Mouse (Mus musculus): ENCODE results near the gene Sbds. TPM values are rescaled to one million over a fixed set of nuclear protein-coding genes. Genes with fewer than 3 reads are reported as not detected.

Sbds gene
- polyA plus RNA-seq (2015; fragmentation: Nextera tagmentation; extraction: Ambion mirVana), result 45.6 and 50.8 TPM in 2 replicates

DNA sequence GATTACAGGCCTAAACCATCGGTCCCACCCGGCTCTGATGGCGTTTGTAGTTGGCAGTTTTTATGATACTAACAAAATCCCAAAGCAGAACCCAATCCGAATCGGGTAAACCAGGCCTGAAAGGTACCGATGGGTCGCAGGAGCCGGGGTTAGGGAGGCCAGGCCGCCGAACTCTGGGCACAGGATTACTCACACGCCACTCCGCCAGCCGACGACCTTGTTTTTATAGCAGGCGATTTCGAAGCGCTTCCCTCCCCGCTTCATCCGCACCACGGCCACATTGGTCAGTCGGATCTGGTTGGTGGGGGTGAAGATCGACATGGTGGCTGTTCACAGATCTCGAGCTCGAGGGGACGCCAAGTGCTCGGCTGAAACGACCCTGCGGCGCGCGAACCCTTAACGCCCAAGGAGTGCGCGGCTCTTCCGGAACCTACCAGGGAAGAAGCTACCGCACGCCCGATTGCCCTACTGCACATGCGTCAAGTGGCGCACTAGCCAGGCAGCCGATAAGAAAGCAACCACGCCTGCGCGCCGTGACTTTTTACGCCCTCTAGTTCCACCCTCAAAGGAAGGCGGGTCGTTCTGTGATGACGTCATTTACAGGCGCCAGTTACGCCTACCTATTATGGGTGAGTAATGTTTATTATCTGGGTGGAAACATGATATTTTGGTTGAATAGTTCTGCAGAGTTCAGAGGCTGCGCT, at the start of gene Sbds, which contains the start of gene Tyw1:
Gene Sbds (minus strand): TSS at position 514 of the 704 bp plus-strand sequence.
Gene Tyw1 (plus strand): TSS at position 603 of the 704 bp plus-strand sequence.
- WGBS (ENCODE audit: insufficient replicate concordance), result under 1% methylated on average over 52 of the region's 52 CpGs
- H3K27ac ChIP-seq (ENCODE audit: low read length), result peak within 1 kb of the TSS; percentile 95
- H3K36me3 ChIP-seq (ENCODE audit: control insufficient read depth, insufficient read depth), result peaks cover 25% of the 10 kb centered on the region
- H3K4me3 ChIP-seq (ENCODE audit: low read depth, low read length), result peak within 1 kb of the TSS; percentile 88
- peak within 1 kb of the TSS; percentile 86 for H3K9ac ChIP-seq (ENCODE audit: low read depth, low read length)
- peak within 1 kb of the TSS; percentile 98 for H3K4me2 ChIP-seq (ENCODE audit: low read depth, low read length)
- peaks cover 23% of the 10 kb centered on the region for H3K4me1 ChIP-seq (ENCODE audit: control insufficient read depth, low read depth, low read length)
- H3K27me3 ChIP-seq (ENCODE audit: control insufficient read depth, insufficient read depth, low read depth, low read length), result no peaks in the 10 kb centered on the region
- H3K9me3 ChIP-seq (replicated peaks; ENCODE audit: control insufficient read depth, low read length), result no peaks in the 10 kb centered on the region
- peak; percentile 87 for ATAC-seq (ENCODE audit: low read depth)

DNA sequence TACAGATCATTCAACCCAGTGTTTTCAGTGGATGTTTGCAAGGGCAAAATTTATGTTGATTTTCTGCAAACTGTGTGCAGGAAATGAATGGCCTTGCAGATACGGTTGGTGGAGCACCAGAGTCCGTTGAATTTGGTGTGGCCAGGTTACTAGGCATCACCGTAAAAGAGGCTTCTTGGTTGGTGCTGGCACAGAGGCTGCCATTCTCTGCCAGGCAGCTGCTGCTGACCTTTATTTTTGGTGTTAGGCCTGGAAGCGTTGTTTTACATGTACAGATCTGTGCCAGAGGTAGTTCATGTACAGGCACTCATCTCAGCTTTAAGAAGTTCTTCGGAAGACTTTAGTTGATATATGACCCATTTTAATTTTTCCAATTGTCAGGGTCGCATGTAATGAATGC, 48.3 kb upstream of the Sbds start:
- Histone ChIP-seq H3K36me3 (ENCODE audit: control insufficient read depth, insufficient read depth) (peaks cover 4% of the 10 kb centered on the region), H3K27ac (ENCODE audit: low read length) (no peak overlapping the region), H3K27me3 (ENCODE audit: control insufficient read depth, insufficient read depth, low read depth, low read length) (no peaks in the 10 kb centered on the region), H3K9me3 (replicated peaks; ENCODE audit: control insufficient read depth, low read length) (no peaks in the 10 kb centered on the region), H3K4me3 (ENCODE audit: low read depth, low read length) (no peak overlapping the region), H3K4me2 (ENCODE audit: low read depth, low read length) (no peak overlapping the region), H3K4me1 (ENCODE audit: control insufficient read depth, low read depth, low read length) (no peaks in the 10 kb centered on the region), H3K9ac (ENCODE audit: low read depth, low read length) (no peak overlapping the region)
- WGBS (ENCODE audit: insufficient replicate concordance), result 80% methylated on average over 6 of the region's 6 CpGs
- ATAC-seq (ENCODE audit: low read depth), result no peak

DNA sequence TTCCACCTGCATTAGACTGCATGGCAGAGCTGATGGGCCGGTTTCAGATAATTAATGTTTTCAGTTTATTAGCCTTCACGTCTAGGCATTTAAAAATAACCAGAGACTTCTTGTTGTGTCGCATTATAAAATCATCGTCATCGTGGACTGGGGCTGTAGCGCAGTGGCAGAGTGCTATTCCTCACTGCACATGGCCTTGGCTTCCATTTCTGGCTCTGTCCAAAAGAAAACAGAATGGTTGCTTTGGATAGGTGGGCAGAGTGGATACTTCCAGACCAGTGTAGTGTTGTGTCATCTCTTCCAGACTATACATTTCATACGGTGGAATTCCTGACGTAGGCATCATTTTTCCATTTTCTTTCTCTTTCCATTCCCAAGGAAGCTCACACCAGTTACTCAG, 44.2 kb upstream of the Sbds start:
- Histone ChIP-seq H3K27ac (ENCODE audit: low read length) (no peak overlapping the region), H3K9me3 (replicated peaks; ENCODE audit: control insufficient read depth, low read length) (no peaks in the 10 kb centered on the region), H3K36me3 (ENCODE audit: control insufficient read depth, insufficient read depth) (peaks cover 3% of the 10 kb centered on the region), H3K4me1 (ENCODE audit: control insufficient read depth, low read depth, low read length) (no peaks in the 10 kb centered on the region), H3K27me3 (ENCODE audit: control insufficient read depth, insufficient read depth, low read depth, low read length) (no peaks in the 10 kb centered on the region), H3K9ac (ENCODE audit: low read depth, low read length) (no peak overlapping the region), H3K4me2 (ENCODE audit: low read depth, low read length) (no peak overlapping the region), H3K4me3 (ENCODE audit: low read depth, low read length) (no peak overlapping the region)
- ATAC-seq (ENCODE audit: low read depth), result no peak
- WGBS (ENCODE audit: insufficient replicate concordance), result 90% methylated on average over 8 of the region's 8 CpGs

DNA sequence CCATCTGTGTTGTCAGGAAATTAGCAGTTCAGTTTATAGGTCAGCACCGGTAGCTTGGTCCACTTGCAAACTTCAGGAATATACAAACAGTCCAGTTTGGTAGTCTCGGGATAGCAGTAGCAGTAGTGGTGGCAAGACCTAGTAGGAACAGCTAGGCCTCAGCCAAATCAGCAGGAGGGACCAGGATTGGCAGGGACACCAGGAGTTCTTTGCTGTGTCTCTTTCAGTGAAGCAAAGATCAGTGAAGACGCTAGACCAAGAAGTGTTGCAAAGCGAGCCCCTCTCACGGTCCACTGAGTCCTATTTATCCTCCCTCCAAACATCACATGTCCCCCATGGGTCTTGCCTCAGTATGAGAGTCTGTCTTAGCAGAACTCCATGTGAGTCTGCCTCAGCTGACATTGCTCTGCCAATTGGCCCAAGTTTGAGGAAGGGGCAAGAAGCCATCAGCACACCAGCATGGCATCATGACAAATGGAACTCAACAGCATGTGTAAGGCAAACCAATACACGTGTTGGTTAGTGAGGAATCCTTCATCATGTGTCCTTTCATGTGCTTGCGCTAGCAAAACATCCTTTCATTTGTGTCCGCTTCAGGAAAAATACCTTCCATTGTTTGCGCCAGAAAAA, 43.6 kb upstream of the Sbds start:
- H3K36me3 ChIP-seq (ENCODE audit: control insufficient read depth, insufficient read depth), result peaks cover 2% of the 10 kb centered on the region

DNA sequence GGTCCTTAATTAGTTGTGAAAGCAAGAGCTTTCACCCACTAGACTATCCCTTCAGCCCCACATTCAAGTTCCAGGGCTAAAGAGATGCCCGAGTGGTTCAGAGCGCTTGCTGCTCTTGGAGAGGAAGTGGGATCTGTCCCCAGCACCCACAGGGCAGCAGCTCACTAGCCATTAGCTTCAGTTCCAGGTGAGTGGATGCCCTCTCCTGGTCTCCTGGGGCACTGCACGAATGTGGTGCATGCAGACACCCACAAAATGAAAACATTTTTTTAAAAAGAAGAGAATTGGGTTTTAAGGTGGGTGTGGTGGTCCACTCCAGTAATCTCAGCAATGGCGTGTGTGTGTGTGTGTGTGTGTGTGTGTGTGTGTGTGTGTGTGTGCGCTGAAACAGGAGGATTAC, 40.7 kb upstream of the Sbds start:
- H3K4me3 ChIP-seq (ENCODE audit: low read depth, low read length), result no peak overlapping the region
- H3K27me3 ChIP-seq (ENCODE audit: control insufficient read depth, insufficient read depth, low read depth, low read length), result no peaks in the 10 kb centered on the region
- peaks cover 5% of the 10 kb centered on the region for H3K36me3 ChIP-seq (ENCODE audit: control insufficient read depth, insufficient read depth)
- H3K9ac ChIP-seq (ENCODE audit: low read depth, low read length), result no peak overlapping the region
- no peaks in the 10 kb centered on the region for H3K4me1 ChIP-seq (ENCODE audit: control insufficient read depth, low read depth, low read length)
- WGBS (ENCODE audit: insufficient replicate concordance), result 67% methylated on average over 5 of the region's 5 CpGs
- H3K4me2 ChIP-seq (ENCODE audit: low read depth, low read length), result no peak overlapping the region
- ATAC-seq (ENCODE audit: low read depth), result no peak
- no peak overlapping the region for H3K27ac ChIP-seq (ENCODE audit: low read length)
- H3K9me3 ChIP-seq (replicated peaks; ENCODE audit: control insufficient read depth, low read length), result no peaks in the 10 kb centered on the region

More for the DNA sequence above, 43.6 kb upstream of the Sbds start:
- Histone ChIP-seq H3K9ac (ENCODE audit: low read depth, low read length) (no peak overlapping the region), H3K4me3 (ENCODE audit: low read depth, low read length) (no peak overlapping the region), H3K4me1 (ENCODE audit: control insufficient read depth, low read depth, low read length) (no peaks in the 10 kb centered on the region), H3K9me3 (replicated peaks; ENCODE audit: control insufficient read depth, low read length) (no peaks in the 10 kb centered on the region), H3K4me2 (ENCODE audit: low read depth, low read length) (no peak overlapping the region), H3K27me3 (ENCODE audit: control insufficient read depth, insufficient read depth, low read depth, low read length) (no peaks in the 10 kb centered on the region), H3K27ac (ENCODE audit: low read length) (no peak overlapping the region)
- no peak for ATAC-seq (ENCODE audit: low read depth)
- 80% methylated on average over 9 of the region's 9 CpGs for WGBS (ENCODE audit: insufficient replicate concordance)

DNA sequence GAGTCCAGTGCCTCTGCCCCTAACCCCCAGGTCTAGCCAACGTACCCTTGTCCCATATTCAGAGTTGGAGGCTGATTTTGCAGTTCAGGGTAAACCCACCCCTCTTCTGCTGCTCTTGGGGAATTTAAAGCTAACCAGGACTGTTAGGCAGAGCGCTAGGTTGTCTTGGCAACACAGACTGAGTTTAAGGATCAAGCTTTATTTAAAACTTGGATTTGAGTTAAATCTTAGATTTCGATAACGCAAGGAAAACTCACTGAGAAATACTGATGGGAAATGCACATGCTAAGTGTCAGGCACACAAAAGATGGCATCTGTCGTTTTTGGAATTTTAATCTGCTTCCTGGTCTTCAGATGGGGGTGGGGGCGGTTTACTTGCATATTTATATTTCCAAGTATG, 39.3 kb upstream of the Sbds start:
- Histone ChIP-seq H3K4me1 (ENCODE audit: control insufficient read depth, low read depth, low read length) (no peaks in the 10 kb centered on the region), H3K27me3 (ENCODE audit: control insufficient read depth, insufficient read depth, low read depth, low read length) (no peaks in the 10 kb centered on the region), H3K4me2 (ENCODE audit: low read depth, low read length) (no peak overlapping the region), H3K9me3 (replicated peaks; ENCODE audit: control insufficient read depth, low read length) (no peaks in the 10 kb centered on the region), H3K4me3 (ENCODE audit: low read depth, low read length) (no peak overlapping the region), H3K9ac (ENCODE audit: low read depth, low read length) (no peak overlapping the region), H3K36me3 (ENCODE audit: control insufficient read depth, insufficient read depth) (peaks cover 9% of the 10 kb centered on the region; the same call in 1 of the 2 replicates), H3K27ac (ENCODE audit: low read length) (no peak overlapping the region)
- ATAC-seq (ENCODE audit: low read depth), result no peak
- WGBS (ENCODE audit: insufficient replicate concordance), result 77% methylated on average over 6 of the region's 6 CpGs

DNA sequence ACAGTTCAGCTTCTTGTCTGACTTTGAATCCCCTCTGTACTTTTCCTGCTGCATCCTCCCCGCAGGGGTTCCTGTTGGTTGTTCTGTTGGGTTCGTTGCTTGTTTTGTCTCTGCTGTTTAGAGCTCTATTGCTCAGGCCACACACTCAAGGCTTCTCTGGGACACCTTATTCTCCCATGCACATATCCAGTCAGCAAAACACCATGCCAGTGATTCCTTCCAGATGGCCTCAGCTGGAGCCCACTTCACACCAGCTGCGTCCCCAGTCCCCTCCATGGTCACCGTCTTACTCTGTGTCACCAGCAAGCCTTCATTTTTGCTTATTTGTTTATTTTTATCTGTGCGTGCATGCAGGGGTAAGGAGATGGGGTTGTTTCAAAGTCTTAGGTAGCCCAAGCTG, 38.6 kb upstream of the Sbds start:
- no peak overlapping the region for H3K27ac ChIP-seq (ENCODE audit: low read length)
- H3K36me3 ChIP-seq (ENCODE audit: control insufficient read depth, insufficient read depth), result peaks cover 9% of the 10 kb centered on the region; the same call in 1 of the 2 replicates
- no peak overlapping the region for H3K4me3 ChIP-seq (ENCODE audit: low read depth, low read length)
- WGBS (ENCODE audit: insufficient replicate concordance), result 80% methylated on average over 5 of the region's 5 CpGs
- H3K9ac ChIP-seq (ENCODE audit: low read depth, low read length), result no peak overlapping the region
- no peaks in the 10 kb centered on the region for H3K9me3 ChIP-seq (replicated peaks; ENCODE audit: control insufficient read depth, low read length)
- no peaks in the 10 kb centered on the region for H3K4me1 ChIP-seq (ENCODE audit: control insufficient read depth, low read depth, low read length)
- no peak overlapping the region for H3K4me2 ChIP-seq (ENCODE audit: low read depth, low read length)
- ATAC-seq (ENCODE audit: low read depth), result no peak
- no peaks in the 10 kb centered on the region for H3K27me3 ChIP-seq (ENCODE audit: control insufficient read depth, insufficient read depth, low read depth, low read length)

DNA sequence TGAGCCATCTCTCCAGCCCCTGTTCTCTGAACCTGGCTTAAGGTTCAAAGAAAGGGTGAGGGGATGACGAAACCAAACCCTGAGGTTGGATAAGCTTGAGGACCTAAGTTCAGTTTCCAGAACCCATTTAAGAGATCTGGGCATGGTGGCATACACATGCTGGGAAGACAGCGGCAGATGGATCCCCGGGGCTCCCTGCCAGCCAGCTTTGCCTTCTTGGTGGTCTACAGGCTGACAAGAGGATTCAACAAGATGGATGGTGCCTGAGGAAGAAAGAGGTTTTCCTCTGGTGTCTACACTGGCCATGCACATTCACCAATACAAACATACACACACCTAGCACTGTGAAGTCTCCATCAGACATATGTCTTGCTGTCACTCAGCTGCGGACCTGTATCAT, 37.6 kb upstream of the Sbds start:
- no peak overlapping the region for H3K4me3 ChIP-seq (ENCODE audit: low read depth, low read length)
- H3K4me1 ChIP-seq (ENCODE audit: control insufficient read depth, low read depth, low read length), result no peaks in the 10 kb centered on the region
- H3K27ac ChIP-seq (ENCODE audit: low read length), result no peak overlapping the region
- H3K36me3 ChIP-seq (ENCODE audit: control insufficient read depth, insufficient read depth), result peaks cover 9% of the 10 kb centered on the region; the same call in 1 of the 2 replicates
- no peaks in the 10 kb centered on the region for H3K27me3 ChIP-seq (ENCODE audit: control insufficient read depth, insufficient read depth, low read depth, low read length)
- H3K9ac ChIP-seq (ENCODE audit: low read depth, low read length), result no peak overlapping the region
- H3K4me2 ChIP-seq (ENCODE audit: low read depth, low read length), result no peak overlapping the region
- no peak for ATAC-seq (ENCODE audit: low read depth)
- 79% methylated on average over 4 of the region's 4 CpGs for WGBS (ENCODE audit: insufficient replicate concordance)
- no peaks in the 10 kb centered on the region for H3K9me3 ChIP-seq (replicated peaks; ENCODE audit: control insufficient read depth, low read length)

DNA sequence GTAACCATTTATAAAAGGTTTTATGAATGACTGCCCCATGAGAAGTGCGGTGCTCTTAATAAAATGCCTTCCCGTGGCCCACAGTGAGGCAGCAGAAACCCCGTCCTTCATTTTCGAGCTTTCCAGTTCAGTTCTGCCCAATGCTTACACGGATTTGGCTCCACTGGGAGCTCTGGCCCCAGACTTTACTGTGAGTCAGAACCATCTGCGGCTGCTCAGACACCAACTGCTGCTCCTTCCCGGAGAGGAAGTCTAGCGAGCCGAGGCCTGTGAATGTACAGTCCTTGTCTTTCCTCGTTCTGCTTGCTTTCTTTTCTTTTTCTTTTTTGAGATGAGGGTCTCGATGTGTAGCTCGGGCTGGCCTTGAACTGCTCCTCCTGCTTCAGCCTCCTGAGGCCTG, 35.4 kb upstream of the Sbds start:
- H3K4me1 ChIP-seq (ENCODE audit: control insufficient read depth, low read depth, low read length), result no peaks in the 10 kb centered on the region
- no peak overlapping the region for H3K9ac ChIP-seq (ENCODE audit: low read depth, low read length)
- H3K27me3 ChIP-seq (ENCODE audit: control insufficient read depth, insufficient read depth, low read depth, low read length), result no peaks in the 10 kb centered on the region
- no peaks in the 10 kb centered on the region for H3K9me3 ChIP-seq (replicated peaks; ENCODE audit: control insufficient read depth, low read length)
- H3K27ac ChIP-seq (ENCODE audit: low read length), result no peak overlapping the region
- 78% methylated on average over 12 of the region's 12 CpGs for WGBS (ENCODE audit: insufficient replicate concordance)
- H3K4me2 ChIP-seq (ENCODE audit: low read depth, low read length), result no peak overlapping the region
- no peak for ATAC-seq (ENCODE audit: low read depth)
- H3K4me3 ChIP-seq (ENCODE audit: low read depth, low read length), result no peak overlapping the region
- peaks cover 6% of the 10 kb centered on the region; the same call in 1 of the 2 replicates for H3K36me3 ChIP-seq (ENCODE audit: control insufficient read depth, insufficient read depth)
